Mouse (Mus musculus): ENCODE measurements around the gene Tmem217. TPM values are rescaled to one million over a fixed set of nuclear protein-coding genes. Genes with fewer than 3 reads are reported as not detected.
"Not testable (repeated sequence)": the region's sequence is repeated elsewhere in the genome, so short reads cannot be mapped to it uniquely, and the experiment has no call there.

Tmem217 gene
- polyA plus RNA-seq, 1 experiment from 2014 or later: not detected

DNA sequence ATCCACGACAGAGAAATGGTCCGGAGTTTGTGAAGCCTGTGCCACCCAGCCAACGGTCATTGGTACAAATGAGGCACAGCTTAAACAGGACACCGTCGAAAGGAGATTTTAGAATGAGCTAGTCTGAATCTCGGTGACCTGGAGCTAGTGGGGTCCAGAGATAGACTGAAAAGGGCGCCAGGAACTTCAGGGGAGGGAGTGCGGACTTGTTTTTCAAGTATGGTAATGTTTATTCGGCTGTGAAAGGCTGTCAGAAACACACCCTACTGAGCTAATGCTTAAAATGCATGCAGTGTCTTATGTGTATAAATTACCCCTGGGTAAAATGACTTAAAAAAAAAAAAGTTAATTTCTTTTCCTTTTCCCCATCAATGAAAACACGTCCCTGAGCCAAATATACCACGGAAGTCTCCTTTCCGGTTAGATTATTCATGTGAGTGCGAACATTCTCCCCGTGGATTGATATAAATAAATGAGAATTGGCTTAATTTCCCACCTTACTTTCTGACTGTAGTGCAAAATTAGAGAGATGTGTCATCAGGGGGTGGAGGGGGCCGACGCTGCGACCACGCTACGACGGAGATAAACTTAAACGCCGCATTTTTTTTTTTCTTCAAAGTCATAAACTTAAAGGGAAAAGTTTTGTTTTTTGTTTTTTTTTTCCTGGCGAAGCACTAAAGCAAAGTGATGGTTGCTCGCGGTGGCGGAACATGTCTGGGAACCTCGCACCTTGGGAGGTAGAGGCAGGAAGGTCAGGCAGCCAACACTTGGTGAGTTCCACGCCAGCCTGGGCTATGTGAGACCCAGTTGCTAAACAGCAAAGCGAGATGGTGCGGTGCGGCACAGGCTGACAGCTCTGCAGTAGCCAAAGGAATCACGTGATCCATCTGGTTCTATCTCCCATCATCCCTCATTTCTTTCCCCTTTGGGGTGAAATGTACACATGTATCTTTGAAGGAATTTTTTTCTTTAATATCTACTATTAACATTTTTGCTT lies 49.2 kb downstream of the Tmem217 start:
- H3K9me3 ChIP-seq (ENCODE audit: control insufficient read depth): 0 out of 2 replicates have a peak, but pooled peaks cover 4% of the 10 kb centered on the region
- no peaks in the 10 kb centered on the region for H3K27me3 ChIP-seq (replicated peaks; ENCODE audit: control insufficient read depth, insufficient read depth, low read length)
- 0 out of 2 replicates have a peak overlapping the region, but pooled peaks have one; percentile 11 for H3K4me3 ChIP-seq (ENCODE audit: low read depth, low read length)
- ATAC-seq: no peak
- H3K4me1 ChIP-seq (replicated peaks; ENCODE audit: control insufficient read depth, insufficient read depth, low read length): no peaks in the 10 kb centered on the region
- H3K36me3 ChIP-seq (ENCODE audit: control insufficient read depth, insufficient read depth): no peaks in the 10 kb centered on the region
- 18% methylated on average over 32 of the region's 32 CpGs for WGBS
- H3K4me2 ChIP-seq (replicated peaks; ENCODE audit: low read depth): peak overlapping the region; percentile 54
- no peak overlapping the region for H3K27ac ChIP-seq (ENCODE audit: low read depth, low read length)
- no peak for TF ChIP-seq CTCF (IDR thresholded peaks at IDR 0.05; ENCODE audit: low read depth)
- H3K9ac ChIP-seq (ENCODE audit: low read depth, low read length): no peak overlapping the region

DNA sequence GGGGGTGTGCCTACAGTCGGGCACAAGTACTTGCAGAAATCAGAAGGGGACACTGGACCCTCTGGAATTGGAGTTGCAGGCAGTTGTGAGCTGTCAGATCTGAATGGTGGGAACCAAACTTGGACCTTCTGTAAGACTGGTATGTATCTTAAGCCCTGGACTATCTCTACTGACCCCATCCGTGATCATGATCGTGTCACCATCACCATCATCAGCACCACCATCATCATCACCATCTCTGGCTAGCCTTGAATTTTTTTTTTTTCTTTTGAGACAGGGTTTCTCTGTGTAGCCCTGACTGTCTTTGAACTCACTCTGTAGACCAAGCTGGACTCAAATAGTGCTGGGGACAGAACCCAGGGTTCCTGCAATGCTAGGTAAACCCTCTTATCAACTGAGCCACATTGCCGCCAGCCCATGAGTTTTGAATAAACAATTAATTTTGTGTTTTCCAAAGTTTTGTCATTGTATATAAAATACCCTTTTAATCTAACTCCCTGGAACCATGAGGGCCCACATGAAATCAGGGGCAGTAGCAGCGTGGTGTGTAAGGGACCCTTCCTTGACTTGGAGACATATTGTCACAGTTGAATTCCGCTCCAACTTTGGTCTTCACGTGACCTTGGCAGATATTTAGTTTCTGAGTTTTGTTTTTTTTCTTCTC lies 50.0 kb downstream of the Tmem217 start:
- 73% methylated on average over 7 of the region's 7 CpGs for WGBS
- Histone ChIP-seq H3K4me3 (ENCODE audit: low read depth, low read length) (no peak overlapping the region), H3K9me3 (ENCODE audit: control insufficient read depth) (0 out of 2 replicates have a peak, but pooled peaks cover 4% of the 10 kb centered on the region), H3K9ac (ENCODE audit: low read depth, low read length) (no peak overlapping the region), H3K4me2 (replicated peaks; ENCODE audit: low read depth) (no peak overlapping the region), H3K4me1 (replicated peaks; ENCODE audit: control insufficient read depth, insufficient read depth, low read length) (no peaks in the 10 kb centered on the region), H3K27ac (ENCODE audit: low read depth, low read length) (no peak overlapping the region), H3K36me3 (ENCODE audit: control insufficient read depth, insufficient read depth) (no peaks in the 10 kb centered on the region), H3K27me3 (replicated peaks; ENCODE audit: control insufficient read depth, insufficient read depth, low read length) (no peaks in the 10 kb centered on the region)
- no peak for ATAC-seq
- TF ChIP-seq CTCF (IDR thresholded peaks at IDR 0.05; ENCODE audit: low read depth): no peak

DNA sequence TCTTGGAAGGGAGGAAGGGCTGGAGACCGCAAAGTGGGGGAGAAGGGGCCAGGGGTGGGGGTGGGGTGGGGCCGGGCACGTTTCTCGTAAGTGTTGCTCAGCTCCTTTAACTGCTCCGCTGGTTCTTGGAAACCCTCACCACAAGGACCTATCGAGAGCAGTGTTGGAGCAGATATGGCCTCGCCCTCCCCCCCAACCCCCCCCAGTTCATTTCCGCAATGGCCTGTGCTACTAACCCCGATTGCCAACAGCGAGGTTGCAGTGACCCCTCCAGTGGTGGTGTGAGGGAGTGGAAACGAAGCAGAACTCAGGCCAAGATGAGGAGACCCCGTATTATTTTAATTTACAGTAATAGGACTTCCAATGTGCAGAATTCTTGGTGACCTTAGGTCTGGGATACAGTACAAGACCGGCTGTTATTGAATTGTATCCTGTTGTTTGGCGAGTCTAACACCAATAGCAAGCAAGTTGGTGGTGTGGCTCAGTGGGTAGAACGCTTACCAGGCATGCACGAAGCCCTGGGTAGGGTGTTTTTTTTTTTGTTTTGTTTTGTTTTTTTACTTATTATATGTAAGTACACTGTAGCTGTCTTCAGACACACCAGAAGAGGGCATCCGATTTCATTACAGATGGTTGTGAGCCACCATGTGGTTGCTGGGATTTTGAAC lies 51.2 kb downstream of the Tmem217 start:
- ATAC-seq: no peak
- H3K4me3 ChIP-seq (ENCODE audit: low read depth, low read length): no peak overlapping the region
- WGBS: 75% methylated on average over 16 of the region's 17 CpGs
- no peak overlapping the region for H3K9ac ChIP-seq (ENCODE audit: low read depth, low read length)
- H3K36me3 ChIP-seq (ENCODE audit: control insufficient read depth, insufficient read depth): no peaks in the 10 kb centered on the region
- TF ChIP-seq CTCF (IDR thresholded peaks at IDR 0.05; ENCODE audit: low read depth): no peak
- no peak overlapping the region for H3K27ac ChIP-seq (ENCODE audit: low read depth, low read length)
- H3K27me3 ChIP-seq (replicated peaks; ENCODE audit: control insufficient read depth, insufficient read depth, low read length): no peaks in the 10 kb centered on the region
- 0 out of 2 replicates have a peak, but pooled peaks cover 4% of the 10 kb centered on the region for H3K9me3 ChIP-seq (ENCODE audit: control insufficient read depth)
- no peaks in the 10 kb centered on the region for H3K4me1 ChIP-seq (replicated peaks; ENCODE audit: control insufficient read depth, insufficient read depth, low read length)
- H3K4me2 ChIP-seq (replicated peaks; ENCODE audit: low read depth): no peak overlapping the region

DNA sequence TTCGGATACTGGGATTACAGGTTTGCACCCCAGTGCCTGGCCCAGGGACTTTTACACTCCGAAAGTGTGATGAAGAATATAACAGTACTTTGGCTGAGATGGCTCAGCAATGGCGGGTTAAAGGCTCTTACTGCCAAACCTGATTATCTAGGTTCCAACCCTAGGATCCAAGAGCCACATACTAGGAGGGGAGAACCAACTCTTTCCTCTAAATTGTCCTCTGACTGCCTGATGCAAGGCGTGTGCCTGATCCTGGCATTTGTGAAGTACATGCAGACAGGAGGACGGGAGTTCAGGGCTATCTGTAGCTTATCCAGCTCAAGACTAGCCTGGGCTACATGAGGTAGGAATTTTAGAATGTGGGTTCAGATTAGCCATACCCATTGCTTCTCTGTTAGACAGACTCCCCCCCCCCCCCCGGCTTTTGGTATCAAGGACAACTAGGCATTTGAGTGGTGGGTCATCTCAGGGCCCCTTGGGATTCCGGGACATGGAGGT lies 51.9 kb downstream of the Tmem217 start:
- Histone ChIP-seq H3K9me3 (ENCODE audit: control insufficient read depth) (0 out of 2 replicates have a peak, but pooled peaks cover 4% of the 10 kb centered on the region), H3K27ac (ENCODE audit: low read depth, low read length) (no peak overlapping the region), H3K4me3 (ENCODE audit: low read depth, low read length) (no peak overlapping the region), H3K9ac (ENCODE audit: low read depth, low read length) (no peak overlapping the region), H3K27me3 (replicated peaks; ENCODE audit: control insufficient read depth, insufficient read depth, low read length) (no peaks in the 10 kb centered on the region), H3K36me3 (ENCODE audit: control insufficient read depth, insufficient read depth) (no peaks in the 10 kb centered on the region), H3K4me1 (replicated peaks; ENCODE audit: control insufficient read depth, insufficient read depth, low read length) (no peaks in the 10 kb centered on the region), H3K4me2 (replicated peaks; ENCODE audit: low read depth) (no peak overlapping the region)
- TF ChIP-seq CTCF (IDR thresholded peaks at IDR 0.05; ENCODE audit: low read depth): no peak
- WGBS: 78% methylated on average over 7 of the region's 7 CpGs
- no peak for ATAC-seq

DNA sequence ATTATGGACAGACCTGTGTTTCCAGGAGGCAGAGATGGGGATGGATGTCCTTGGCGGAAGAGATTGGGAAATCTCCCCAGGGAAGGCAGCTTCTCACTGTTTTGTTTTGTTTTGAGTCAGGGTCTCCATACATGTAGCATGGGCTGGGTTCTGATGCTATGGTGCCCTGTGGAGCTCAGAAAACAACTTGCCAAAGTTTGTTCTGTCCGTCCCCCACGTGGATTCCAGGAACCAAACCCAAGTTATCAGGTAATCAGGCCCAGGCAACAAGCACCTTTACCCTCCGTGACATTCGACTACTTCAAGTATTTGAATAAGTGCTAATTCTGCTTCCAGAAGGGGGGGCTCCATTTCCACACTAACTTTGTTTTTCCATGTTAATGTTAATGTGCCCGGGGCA lies 52.7 kb downstream of the Tmem217 start:
- 65% methylated on average over 6 of the region's 6 CpGs for WGBS
- TF ChIP-seq CTCF (IDR thresholded peaks at IDR 0.05; ENCODE audit: low read depth): no peak
- no peak for ATAC-seq

DNA sequence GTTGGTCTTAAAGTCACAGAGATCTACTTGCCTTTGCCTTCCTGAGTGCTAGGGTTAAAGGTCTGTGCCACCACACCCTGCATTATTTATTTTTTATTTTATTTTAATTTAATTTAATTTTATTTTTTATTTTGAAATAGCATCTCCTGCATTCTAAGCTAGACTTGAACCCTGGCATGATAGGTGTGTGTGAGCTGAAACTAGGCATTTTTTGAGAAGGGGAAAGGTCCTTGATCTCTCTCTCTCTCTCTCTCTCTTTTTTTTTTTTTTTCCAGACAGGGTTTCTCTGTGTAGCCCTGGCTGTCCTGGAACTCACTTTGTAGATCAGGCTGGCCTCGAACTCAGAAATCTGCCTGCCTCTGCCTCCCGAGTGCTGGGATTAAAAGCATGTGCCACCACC lies 53.2 kb downstream of the Tmem217 start:
- H3K36me3 ChIP-seq (ENCODE audit: control insufficient read depth, insufficient read depth): peaks cover 11% of the 10 kb centered on the region
- H3K27ac ChIP-seq (ENCODE audit: low read depth, low read length); ATAC-seq; H3K4me1 ChIP-seq (replicated peaks; ENCODE audit: control insufficient read depth, insufficient read depth, low read length); H3K9me3 ChIP-seq (ENCODE audit: control insufficient read depth); H3K27me3 ChIP-seq (replicated peaks; ENCODE audit: control insufficient read depth, insufficient read depth, low read length); H3K9ac ChIP-seq (ENCODE audit: low read depth, low read length); H3K4me2 ChIP-seq (replicated peaks; ENCODE audit: low read depth); H3K4me3 ChIP-seq (ENCODE audit: low read depth, low read length): not testable (repeated sequence)
- 92% methylated on average over 2 of the region's 2 CpGs for WGBS

More for the DNA sequence above, 52.7 kb downstream of the Tmem217 start:
- H3K4me3 ChIP-seq (ENCODE audit: low read depth, low read length): no peak overlapping the region
- H3K9me3 ChIP-seq (ENCODE audit: control insufficient read depth): 0 out of 2 replicates have a peak, but pooled peaks cover 4% of the 10 kb centered on the region
- H3K27me3 ChIP-seq (replicated peaks; ENCODE audit: control insufficient read depth, insufficient read depth, low read length): no peaks in the 10 kb centered on the region
- H3K27ac ChIP-seq (ENCODE audit: low read depth, low read length): no peak overlapping the region
- H3K36me3 ChIP-seq (ENCODE audit: control insufficient read depth, insufficient read depth): peaks cover 5% of the 10 kb centered on the region
- no peak overlapping the region for H3K9ac ChIP-seq (ENCODE audit: low read depth, low read length)
- H3K4me1 ChIP-seq (replicated peaks; ENCODE audit: control insufficient read depth, insufficient read depth, low read length): no peaks in the 10 kb centered on the region
- H3K4me2 ChIP-seq (replicated peaks; ENCODE audit: low read depth): no peak overlapping the region
